ENCODE assay signal across 17 mouse cellular contexts in genomic region chr4:42963480-42963879, GRCm38 (mm10). TPM values are rescaled to one million over a fixed set of nuclear protein-coding genes. Genes with fewer than 3 reads are reported as not detected.
A peak's percentile ranks its signal among the peaks of the same experiment; 100 is the strongest.
DNase-seq lines count a peak whose midpoint lies in the region; ATAC-seq and TF ChIP-seq lines count a peak whose summit lies in the region.
"Had no signal": no experiment of that assay in that cellular context is flagged by ENCODE, and none has a peak within 500 bp of the region (broad histone marks: within the 10 kb centered on the region; RNA-seq: fewer than 3 reads in every experiment).

No protein-coding gene starts in this region.

- no peaks in the 10 kb centered on the region for H3K9me3 ChIP-seq in hindbrain, postnatal 0 days (ENCODE audit: low read length)
- H3K9me3 ChIP-seq in hindbrain, embryonic 13.5 days: no peaks in the 10 kb centered on the region
- H3K9me3 ChIP-seq in liver, postnatal 0 days (ENCODE audit: low read length): no peaks in the 10 kb centered on the region
- H3K9me3 ChIP-seq in ES-E14 (ENCODE audit: control insufficient read depth, insufficient read depth, low read depth, low read length): no peaks in the 10 kb centered on the region

- H3K9ac ChIP-seq in hindbrain, postnatal 0 days (replicated peaks; ENCODE audit: low read length): no peak overlapping the region
- H3K9ac ChIP-seq in hindbrain, embryonic 13.5 days: no peak overlapping the region
- no peak overlapping the region for H3K9ac ChIP-seq in liver, postnatal 0 days (replicated peaks)
- H3K9ac ChIP-seq in ES-E14 (ENCODE audit: insufficient read depth, low read depth, low read length, poor library complexity, severe bottlenecking): no peak overlapping the region

- TF ChIP-seq CTCF in hindbrain, postnatal 0 days (IDR thresholded peaks at IDR 0.05; ENCODE audit: low read depth): peak; percentile 43
- peak; percentile 49 for TF ChIP-seq CTCF in liver, postnatal 0 days (IDR thresholded peaks at IDR 0.05; ENCODE audit: low read depth)

- no peak for DNase-seq in hindbrain, postnatal 0 days (ENCODE audit: low spot score)
- DNase-seq in liver, postnatal 0 days: no peak
- DNase-seq in liver (no peak), ES-E14 (ENCODE audit: low read depth, low spot score) (no peak)
- peak; percentile 44 to 47 for DNase-seq in B cell, adult 2 months
- no peak for DNase-seq in adrenal gland, postnatal 10 days
- DNase-seq in cerebellum, adult 9-11 months: no peak
- DNase-seq: cerebellum, adult 11-12 months; gastrocnemius, postnatal 36 days; kidney, adult 9 months; layer of hippocampus, adult 9-11 months; lung, postnatal 4 days; midbrain, embryonic 14.5 days had no signal

- H3K4me2 ChIP-seq in hindbrain, postnatal 0 days (ENCODE audit: low read depth, low read length): no peak overlapping the region
- no peak overlapping the region for H3K4me2 ChIP-seq in hindbrain, embryonic 13.5 days
- no peak overlapping the region for H3K4me2 ChIP-seq in liver, postnatal 0 days (ENCODE audit: low read depth, low read length)

- peaks cover 3% of the 10 kb centered on the region; the same call in 1 of the 2 replicates for H3K4me1 ChIP-seq in hindbrain, postnatal 0 days (ENCODE audit: insufficient read depth, low read length)
- peaks cover 4% of the 10 kb centered on the region; the same call in 1 of the 2 replicates for H3K4me1 ChIP-seq in hindbrain, embryonic 13.5 days (replicated peaks)
- no peaks in the 10 kb centered on the region for H3K4me1 ChIP-seq in liver, postnatal 0 days (ENCODE audit: insufficient read depth)
- H3K4me1 ChIP-seq in ES-E14 (ENCODE audit: control insufficient read depth in 2 of 2, insufficient read depth in 2 of 2, low read length in 2 of 2, poor library complexity in 1 of 2): peaks cover 0 to 5% of the 10 kb centered on the region in 2 experiments; a peak in 2 of 4 replicates

- no peak overlapping the region for H3K4me3 ChIP-seq in hindbrain, postnatal 0 days (ENCODE audit: low read length)
- no peak overlapping the region for H3K4me3 ChIP-seq in hindbrain, embryonic 13.5 days
- H3K4me3 ChIP-seq in liver, postnatal 0 days (ENCODE audit: low read depth, low read length): no peak overlapping the region
- no peak overlapping the region for H3K4me3 ChIP-seq in ES-E14 (ENCODE audit: insufficient read depth in 1 of 2, low read depth in 1 of 2, low read length in 2 of 2, poor library complexity in 1 of 2, severe bottlenecking in 1 of 2)

- H3K27me3 ChIP-seq in hindbrain, postnatal 0 days (ENCODE audit: insufficient read depth, low read length): no peaks in the 10 kb centered on the region
- 0 out of 2 replicates have a peak, but pooled peaks cover 2% of the 10 kb centered on the region for H3K27me3 ChIP-seq in hindbrain, embryonic 13.5 days
- H3K27me3 ChIP-seq in liver, postnatal 0 days (ENCODE audit: insufficient read depth, low read length): 0 out of 2 replicates have a peak, but pooled peaks cover 3% of the 10 kb centered on the region

- TF ChIP-seq EP300 in liver, postnatal 0 days (IDR thresholded peaks at IDR 0.05; ENCODE audit: low read depth): no peak

- no peak for ATAC-seq in hindbrain, postnatal 0 days
- no peak for ATAC-seq in hindbrain, embryonic 13.5 days (ENCODE audit: low FRiP score)
- ATAC-seq in liver, postnatal 0 days: no peak

- no peaks in the 10 kb centered on the region for H3K36me3 ChIP-seq in hindbrain, postnatal 0 days (ENCODE audit: insufficient read depth, low read length)
- peaks cover 11% of the 10 kb centered on the region for H3K36me3 ChIP-seq in hindbrain, embryonic 13.5 days
- H3K36me3 ChIP-seq in liver, postnatal 0 days (replicated peaks; ENCODE audit: insufficient read depth, low read length): no peaks in the 10 kb centered on the region
- no peaks in the 10 kb centered on the region for H3K36me3 ChIP-seq in ES-E14 (ENCODE audit: control insufficient read depth, insufficient read depth, low read length, poor library complexity, severe bottlenecking)

- WGBS in hindbrain, postnatal 0 days: 95% methylated on average over 2 of the region's 2 CpGs
- WGBS in hindbrain, embryonic 13.5 days: 96% methylated on average over 2 of the region's 2 CpGs
- 78% methylated on average over 2 of the region's 2 CpGs for WGBS in liver, postnatal 0 days (ENCODE audit: insufficient replicate concordance)

- no peak overlapping the region for H3K27ac ChIP-seq in hindbrain, postnatal 0 days
- no peak overlapping the region for H3K27ac ChIP-seq in hindbrain, embryonic 13.5 days
- H3K27ac ChIP-seq in liver, postnatal 0 days (ENCODE audit: low read depth): no peak overlapping the region
- H3K27ac ChIP-seq in ES-E14 (ENCODE audit: insufficient read depth, low read depth, low read length, poor library complexity, severe bottlenecking): no peak overlapping the region

- in situ Hi-C loops in ES-E14 (cut with MboI; ENCODE audit: low sequenced_read_pairs in 2 of 2, unreplicated experiment in 2 of 2): loop anchor here (5.0 kb wide), 1 partner anchor 86 kb away; no protein-coding TSS in a partner anchor

TF ChIP-seq in ES-E14, 5 proteins besides CTCF, POLR2A, EP300 and RAD21:
- TF ChIP-seq ZC3H11A (IDR thresholded peaks at IDR 0.05; ENCODE audit: borderline replicate concordance, low read depth, low read length) (no peak), ZNF384 (IDR thresholded peaks at IDR 0.05; ENCODE audit: low read depth, low read length) (peak; percentile 39; the same call in 1 of the 2 replicates)

RNA-seq across cellular contexts. Expression of gene 1700022I11Rik, which starts 5.9 kb away (rescaled TPM):
- not detected in 2 replicates for total RNA-seq in hindbrain, postnatal 0 days (2014; rRNA removed)
- 0.37 and 0.60 TPM in 2 replicates for polyA plus RNA-seq in hindbrain, postnatal 0 days (2015; fragmentation: Nextera tagmentation; extraction: Ambion mirVana)
- polyA plus RNA-seq in hindbrain, embryonic 13.5 days (2015; fragmentation: Nextera tagmentation; extraction: Ambion mirVana): 0.63 and 0.70 TPM in 2 replicates
- polyA plus RNA-seq in liver, postnatal 0 days (2015; fragmentation: Nextera tagmentation; extraction: Ambion mirVana): 0.17 TPM in 1 of 2 replicates, not detected in the other
- 0.58 and 0.74 TPM in 2 replicates for total RNA-seq in ES-E14 (2012; rRNA removed)
- total RNA-seq in adrenal gland, postnatal 10 days (2021): not detected
- total RNA-seq: gastrocnemius, postnatal 36 days; left cerebral cortex, postnatal 14 days; liver, adult 2 months had no signal
- polyA plus RNA-seq: brain, embryonic 14.5 days; liver, adult 2 months had no signal

RNA-seq across cellular contexts. Expression of gene Dnajb5, which starts 13.9 kb away (rescaled TPM):
- total RNA-seq in hindbrain, postnatal 0 days (2014; rRNA removed): 88.0 and 96.9 TPM in 2 replicates
- polyA plus RNA-seq in hindbrain, postnatal 0 days (2015; fragmentation: Nextera tagmentation; extraction: Ambion mirVana): 28.1 and 33.4 TPM in 2 replicates
- polyA plus RNA-seq in hindbrain, embryonic 13.5 days (2015; fragmentation: Nextera tagmentation; extraction: Ambion mirVana): 51.0 and 51.2 TPM in 2 replicates
- polyA plus RNA-seq in liver, postnatal 0 days (2015; fragmentation: Nextera tagmentation; extraction: Ambion mirVana): 0.73 and 1.0 TPM in 2 replicates
- 11.8 and 13.3 TPM in 2 replicates for total RNA-seq in ES-E14 (2012; rRNA removed)
- total RNA-seq in adrenal gland, postnatal 10 days (2021): 10 to 100 TPM; 19.4 to 20.4 TPM

RNA-seq across cellular contexts. Expression of gene Vcp, which starts 36.8 kb away (rescaled TPM):
- total RNA-seq in hindbrain, postnatal 0 days (2014; rRNA removed): 187 and 191 TPM in 2 replicates
- polyA plus RNA-seq in hindbrain, postnatal 0 days (2015; fragmentation: Nextera tagmentation; extraction: Ambion mirVana): 445 and 455 TPM in 2 replicates
- 524 and 526 TPM in 2 replicates for polyA plus RNA-seq in hindbrain, embryonic 13.5 days (2015; fragmentation: Nextera tagmentation; extraction: Ambion mirVana)
- 127 and 145 TPM in 2 replicates for polyA plus RNA-seq in liver, postnatal 0 days (2015; fragmentation: Nextera tagmentation; extraction: Ambion mirVana)
- 155 and 267 TPM in 2 replicates for total RNA-seq in ES-E14 (2012; rRNA removed)
- 100 to 1,000 TPM; 238 to 252 TPM for total RNA-seq in adrenal gland, postnatal 10 days (2021)

RNA-seq across cellular contexts. Expression of gene Fancg, which starts 46.8 kb away (rescaled TPM):
- 10.5 and 13.1 TPM in 2 replicates for total RNA-seq in hindbrain, postnatal 0 days (2014; rRNA removed)
- polyA plus RNA-seq in hindbrain, postnatal 0 days (2015; fragmentation: Nextera tagmentation; extraction: Ambion mirVana): 14.2 and 14.5 TPM in 2 replicates
- 20.0 and 21.9 TPM in 2 replicates for polyA plus RNA-seq in hindbrain, embryonic 13.5 days (2015; fragmentation: Nextera tagmentation; extraction: Ambion mirVana)
- 4.5 and 5.5 TPM in 2 replicates for polyA plus RNA-seq in liver, postnatal 0 days (2015; fragmentation: Nextera tagmentation; extraction: Ambion mirVana)
- total RNA-seq in ES-E14 (2012; rRNA removed): 13.0 and 16.9 TPM in 2 replicates
- 10 to 100 TPM in 1 of 2 experiments, 1 to 10 TPM in 1; 7.3 to 11.7 TPM for total RNA-seq in adrenal gland, postnatal 10 days (2021)

RNA-seq across cellular contexts. Expression of gene Phf24, which starts 47.0 kb away (rescaled TPM):
- 123 and 130 TPM in 2 replicates for total RNA-seq in hindbrain, postnatal 0 days (2014; rRNA removed)
- 33.9 and 38.6 TPM in 2 replicates for polyA plus RNA-seq in hindbrain, postnatal 0 days (2015; fragmentation: Nextera tagmentation; extraction: Ambion mirVana)
- polyA plus RNA-seq in hindbrain, embryonic 13.5 days (2015; fragmentation: Nextera tagmentation; extraction: Ambion mirVana): 21.7 and 23.0 TPM in 2 replicates
- 0.11 and 0.12 TPM in 2 replicates for polyA plus RNA-seq in liver, postnatal 0 days (2015; fragmentation: Nextera tagmentation; extraction: Ambion mirVana)
- total RNA-seq in ES-E14 (2012; rRNA removed): 0.04 TPM in 1 of 2 replicates, not detected in the other
- 1 to 10 TPM; 2.4 to 6.3 TPM for total RNA-seq in adrenal gland, postnatal 10 days (2021)

Comparison
In these comparisons a context has a peak if more than half of its experiments do, and no peak if none do; other contexts are left out.
1. DNase-seq: peak in B cell, adult 2 months (2 of 2); none in hindbrain, postnatal 0 days (single experiment), liver, postnatal 0 days (single experiment), liver (single experiment), ES-E14 (single experiment), adrenal gland, postnatal 10 days (single experiment) and cerebellum, adult 9-11 months (single experiment).